Comparison of ENCODE assay signal across 10 mouse cellular contexts in the genomic region with DNA sequence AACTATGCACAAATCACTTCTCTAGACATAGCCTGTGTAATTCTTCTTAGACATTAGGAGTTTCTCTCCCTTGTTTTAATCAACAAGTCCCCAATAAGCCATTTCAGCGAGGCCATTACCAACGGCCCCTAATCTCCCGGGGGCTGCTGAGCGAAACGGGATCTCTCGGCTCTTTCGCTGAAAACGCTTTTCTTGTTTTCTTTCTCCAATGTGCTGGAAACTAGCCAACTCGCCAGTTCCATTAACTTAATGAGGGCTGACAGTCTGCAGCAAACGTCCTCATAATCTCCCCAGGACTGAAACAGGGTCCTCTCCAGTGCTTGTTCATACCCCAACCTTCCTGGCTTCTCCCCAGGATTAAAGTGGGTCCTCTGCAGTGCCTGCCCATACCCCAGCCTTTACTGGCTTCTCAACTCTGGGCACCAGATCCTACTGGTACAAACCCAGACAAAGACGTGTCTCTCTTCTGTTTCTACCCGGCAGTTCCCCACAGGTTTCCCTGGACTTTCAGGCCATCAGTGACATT.
DNase-seq lines count a peak whose midpoint lies in the region; ATAC-seq lines count a peak whose summit lies in the region.
"Had no signal": no experiment of that assay in that cellular context is flagged by ENCODE, and none has a peak within 500 bp of the region (broad histone marks: within the 10 kb centered on the region; RNA-seq: fewer than 3 reads in every experiment).

No protein-coding gene starts in this region.

- peak overlapping the region; percentile 30; the same call in 1 of the 2 replicates for H3K9ac ChIP-seq in heart, embryonic 16.5 days (ENCODE audit: low read length)
- H3K9ac ChIP-seq in embryonic facial prominence, embryonic 14.5 days (ENCODE audit: low read depth, low read length), result peak overlapping the region; percentile 32; the same call in 1 of the 2 replicates
- peak overlapping the region; percentile 4; the same call in 1 of the 2 replicates for H3K9ac ChIP-seq in limb, embryonic 13.5 days
- H3K9ac ChIP-seq: neural tube, embryonic 12.5 days had no signal

- peaks cover 19% of the 10 kb centered on the region for H3K4me1 ChIP-seq in heart, embryonic 16.5 days (ENCODE audit: control insufficient read depth, insufficient read depth, low read length)
- peaks cover 25% of the 10 kb centered on the region for H3K4me1 ChIP-seq in embryonic facial prominence, embryonic 14.5 days (ENCODE audit: control insufficient read depth, insufficient read depth, low read length)
- peaks cover 42% of the 10 kb centered on the region for H3K4me1 ChIP-seq in limb, embryonic 13.5 days

- no peak overlapping the region for H3K27ac ChIP-seq in heart, embryonic 16.5 days (ENCODE audit: low read length)
- H3K27ac ChIP-seq in embryonic facial prominence, embryonic 14.5 days (replicated peaks; ENCODE audit: low read depth, low read length), result peak overlapping the region; percentile 61
- H3K27ac ChIP-seq in limb, embryonic 13.5 days, result peak overlapping the region; percentile 52
- H3K27ac ChIP-seq: neural tube, embryonic 12.5 days had no signal

- H3K36me3 ChIP-seq in heart, embryonic 16.5 days (ENCODE audit: control insufficient read depth, insufficient read depth), result no peaks in the 10 kb centered on the region
- no peaks in the 10 kb centered on the region for H3K36me3 ChIP-seq in embryonic facial prominence, embryonic 14.5 days (ENCODE audit: control insufficient read depth, insufficient read depth, low read length)
- no peaks in the 10 kb centered on the region for H3K36me3 ChIP-seq in limb, embryonic 13.5 days
- H3K36me3 ChIP-seq: neural tube, embryonic 12.5 days had no signal

- H3K9me3 ChIP-seq in heart, embryonic 16.5 days (replicated peaks; ENCODE audit: control insufficient read depth, low read length), result no peaks in the 10 kb centered on the region
- H3K9me3 ChIP-seq in embryonic facial prominence, embryonic 14.5 days (ENCODE audit: control insufficient read depth, low read length), result no peaks in the 10 kb centered on the region
- no peaks in the 10 kb centered on the region for H3K9me3 ChIP-seq in limb, embryonic 13.5 days
- H3K9me3 ChIP-seq: neural tube, embryonic 12.5 days had no signal

- no peak overlapping the region for H3K4me2 ChIP-seq in heart, embryonic 16.5 days (ENCODE audit: low read depth, low read length)
- peak overlapping the region; percentile 6; the same call in 1 of the 2 replicates for H3K4me2 ChIP-seq in embryonic facial prominence, embryonic 14.5 days (ENCODE audit: low read depth, low read length)
- peak overlapping the region; percentile 38 for H3K4me2 ChIP-seq in limb, embryonic 13.5 days (replicated peaks)
- H3K4me2 ChIP-seq: liver, embryonic 11.5 days; neural tube, embryonic 12.5 days had no signal

- WGBS in heart, embryonic 16.5 days, result 32% methylated on average over 12 of the region's 12 CpGs
- WGBS in embryonic facial prominence, embryonic 14.5 days, result 13% methylated on average over 12 of the region's 12 CpGs
- 11% methylated on average over 12 of the region's 12 CpGs for WGBS in limb, embryonic 13.5 days

- DNase-seq in heart, adult 8-10 months (ENCODE audit: low spot score), result no peak
- DNase-seq in MN1 (ENCODE audit: low spot score), result peak; percentile 59
- peak; percentile 89 for DNase-seq in embryonic facial prominence, embryonic 14.5 days (ENCODE audit: low spot score)
- no peak for DNase-seq in urinary bladder, postnatal 14 days (ENCODE audit: low spot score)
- DNase-seq in adrenal gland, adult 2 months, result no peak
- no peak for DNase-seq in thymus, postnatal 4 days

- no peak overlapping the region for H3K4me3 ChIP-seq in heart, embryonic 16.5 days (ENCODE audit: low read length)
- H3K4me3 ChIP-seq in embryonic facial prominence, embryonic 14.5 days (ENCODE audit: low read depth, low read length), result no peak overlapping the region
- no peak overlapping the region for H3K4me3 ChIP-seq in limb, embryonic 13.5 days
- H3K4me3 ChIP-seq: neural tube, embryonic 12.5 days had no signal

- no peak for ATAC-seq in heart, embryonic 16.5 days (replicated peaks; ENCODE audit: extremely low read depth, insufficient read depth, low FRiP score)
- ATAC-seq in embryonic facial prominence, embryonic 14.5 days (ENCODE audit: low read depth), result 0 out of 2 replicates have a peak, but pooled peaks have one; percentile 30
- ATAC-seq in limb, embryonic 13.5 days (ENCODE audit: low FRiP score, low read depth), result peak; percentile 42; the same call in 1 of the 2 replicates

- no peaks in the 10 kb centered on the region for H3K27me3 ChIP-seq in heart, embryonic 16.5 days (ENCODE audit: control insufficient read depth, insufficient read depth, low read length)
- no peaks in the 10 kb centered on the region for H3K27me3 ChIP-seq in embryonic facial prominence, embryonic 14.5 days (replicated peaks; ENCODE audit: control insufficient read depth, insufficient read depth, low read length)
- H3K27me3 ChIP-seq in limb, embryonic 13.5 days, result no peaks in the 10 kb centered on the region

Comparison
In these comparisons a context has a peak if more than half of its experiments do, and no peak if none do; other contexts are left out.
1. DNase-seq: peak in MN1 (single experiment) and embryonic facial prominence, embryonic 14.5 days (single experiment); none in heart, adult 8-10 months (single experiment), urinary bladder, postnatal 14 days (single experiment), adrenal gland, adult 2 months (single experiment) and thymus, postnatal 4 days (single experiment).
2. Peak in every context shown above with its lines, with median percentiles within 50 percentile points of each other: H3K9ac ChIP-seq.